Mouse (Mus musculus): ENCODE data around the gene Saa3.
"Not testable (repeated sequence)": the region's sequence is repeated elsewhere in the genome, so short reads cannot be mapped to it uniquely, and the experiment has no call there.

Saa3 gene

GRCm38 (mm10) chr7:46715600-46715999 is at the start of gene Saa3:
TSS of gene Saa3 (minus strand) at chr7:46715700.
- in situ Hi-C loops (cut with MboI, MseI), result loop anchor here (10.0 kb wide), 2 partner anchors 681 to 691 kb away; partner anchors contain the start of genes Abcc6 (in 1 of the 2) and Nomo1 (in 1 of the 2)

- in situ Hi-C loops (cut with MboI, MseI), result no loop called here
Observed at GRCm38 (mm10) chr7:46764672-46765071, 49.2 kb upstream of the Saa3 start.

- in situ Hi-C loops (cut with MboI, MseI), result no loop called here
Observed at GRCm38 (mm10) chr7:46762601-46763000, 47.1 kb upstream of the Saa3 start.

- in situ Hi-C loops (cut with MboI, MseI), result no loop called here
Observed at GRCm38 (mm10) chr7:46761049-46761795, 45.7 kb upstream of the Saa3 start.

GRCm38 (mm10) chr7:46751490-46751889 is 36.0 kb upstream of the Saa3 start, which contains the start of gene Saa2:
TSS of gene Saa2 (plus strand) at chr7:46751790.
- in situ Hi-C loops (cut with MboI, MseI), result no loop called here

GRCm38 (mm10) chr7:46748459-46748858 is 33.0 kb upstream of the Saa3 start:
- in situ Hi-C loops (cut with MboI, MseI), result no loop called here

- in situ Hi-C loops (cut with MboI, MseI), result no loop called here
Observed at GRCm38 (mm10) chr7:46746381-46746780, 30.9 kb upstream of the Saa3 start.

GRCm38 (mm10) chr7:46745816-46746215 is 30.3 kb upstream of the Saa3 start:
- in situ Hi-C loops (cut with MboI, MseI), result no loop called here

- in situ Hi-C loops (cut with MboI, MseI), result not testable (repeated sequence)
Observed at GRCm38 (mm10) chr7:46742880-46743279, 27.4 kb upstream of the Saa3 start, which contains the start of gene Saa1. TSS of gene Saa1 (minus strand) at chr7:46742980.

GRCm38 (mm10) chr7:46740041-46740440 is 24.5 kb upstream of the Saa3 start:
- in situ Hi-C loops (cut with MboI, MseI), result not testable (repeated sequence)

- in situ Hi-C loops (cut with MboI, MseI), result no loop called here
Observed at GRCm38 (mm10) chr7:46738561-46739460, 23.3 kb upstream of the Saa3 start.

GRCm38 (mm10) chr7:46734983-46735382 is 19.5 kb upstream of the Saa3 start:
- in situ Hi-C loops (cut with MboI, MseI), result no loop called here

GRCm38 (mm10) chr7:46732458-46732857 is 17.0 kb upstream of the Saa3 start, which contains the start of gene Saa4:
TSS of gene Saa4 (minus strand) at chr7:46732603.
- in situ Hi-C loops (cut with MboI, MseI), result no loop called here

GRCm38 (mm10) chr7:46727584-46727983 is 12.1 kb upstream of the Saa3 start:
- in situ Hi-C loops (cut with MboI, MseI), result no loop called here

- in situ Hi-C loops (cut with MboI, MseI), result no loop called here
Observed at GRCm38 (mm10) chr7:46724396-46724795, 8.9 kb upstream of the Saa3 start.

GRCm38 (mm10) chr7:46723849-46724248 is 8.3 kb upstream of the Saa3 start:
- in situ Hi-C loops (cut with MboI, MseI), result no loop called here

- in situ Hi-C loops (cut with MboI, MseI), result no loop called here
Observed at GRCm38 (mm10) chr7:46723354-46723753, 7.9 kb upstream of the Saa3 start.

- in situ Hi-C loops (cut with MboI, MseI), result no loop called here
Observed at GRCm38 (mm10) chr7:46720460-46720859, 5.0 kb upstream of the Saa3 start.

- in situ Hi-C loops (cut with MboI, MseI), result loop anchor here (10.0 kb wide), 2 partner anchors 685 to 695 kb away; partner anchors contain the start of genes Abcc6 (in 1 of the 2) and Nomo1 (in 1 of the 2)
Observed at GRCm38 (mm10) chr7:46719526-46719925, 4.0 kb upstream of the Saa3 start.

- in situ Hi-C loops (cut with MboI, MseI), result loop anchor here (10.0 kb wide), 2 partner anchors 684 to 694 kb away; partner anchors contain the start of genes Abcc6 (in 1 of the 2) and Nomo1 (in 1 of the 2)
Observed at GRCm38 (mm10) chr7:46718591-46719270, 3.2 kb upstream of the Saa3 start.

- in situ Hi-C loops (cut with MboI, MseI), result loop anchor here (10.0 kb wide), 2 partner anchors 682 to 692 kb away; partner anchors contain the start of genes Abcc6 (in 1 of the 2) and Nomo1 (in 1 of the 2)
Observed at GRCm38 (mm10) chr7:46716897-46717296, 1.4 kb upstream of the Saa3 start.
